Mouse (Mus musculus) olfactory bulb, adult 2 months (tissue): ENCODE measurements around the gene Saa4. TPM values are rescaled to one million over a fixed set of nuclear protein-coding genes. Genes with fewer than 3 reads are reported as not detected.
"Not testable (repeated sequence)": the region's sequence is repeated elsewhere in the genome, so short reads cannot be mapped to it uniquely, and the experiment has no call there.

ENCODE experiments used
- H3K27ac ChIP-seq: fragments of 200-500 bp; 2 replicates; pipeline ENCODE4 v1.5.1; 2012; ENCODE audit warnings: low read depth, low read length; ENCODE audit not compliant: insufficient read depth
- H3K4me1 ChIP-seq: fragments of 200-500 bp; 2 replicates; pipeline ENCODE4 v1.6.1; 2012; ENCODE audit warnings: low read length; ENCODE audit not compliant: control insufficient read depth, insufficient read depth
- H3K4me3 ChIP-seq: fragments of 200-500 bp; 2 replicates; pipeline ENCODE4 v1.5.1; 2012; ENCODE audit warnings: mild to moderate bottlenecking, low read depth, low read length, moderate library complexity; ENCODE audit not compliant: insufficient read depth
- CTCF ChIP-seq: fragments of 200-500 bp; IDR thresholded peaks from 2 replicates; pipeline ENCODE4 v1.5.1; 2012; ENCODE audit warnings: low read depth, mild to moderate bottlenecking, low read length, moderate library complexity; ENCODE audit not compliant: insufficient read depth
- POLR2A ChIP-seq: fragments of 200-500 bp; IDR thresholded peaks from 2 replicates; pipeline ENCODE4 v1.6.1; 2012; ENCODE audit warnings: mild to moderate bottlenecking, low read depth, low read length, moderate library complexity; ENCODE audit not compliant: insufficient read depth
- WGBS: fragments of 180-500 bp; shearing (Covaris S2); methylation state at CpG from one replicate; pipeline ENCODE4 v1.1.7; 2018; 5-methylcytosine and 5-hydroxymethylcytosine counted together
- polyA plus RNA-seq: library from polyadenylated mRNA; stranded (reverse); fragments of >200 nt; gene quantifications from 2 replicates; pipeline ENCODE4 v1.2.4, GENCODE M21; 2012; ENCODE audit warnings: low replicate concordance; ENCODE audit not compliant: missing spikeins, insufficient read depth, insufficient read length

Gene Saa4
- polyA plus RNA-seq, 1 experiment = not detected

- Histone ChIP-seq H3K4me1 (0 out of 2 replicates have a peak, but pooled peaks cover 3% of the 10 kb centered on the region), H3K27ac (no peak overlapping the region), H3K4me3 (no peak overlapping the region)
- WGBS = 80% methylated on average over 3 of the region's 3 CpGs
- TF ChIP-seq CTCF (no peak), POLR2A (no peak)
These were observed 13.4 kb upstream of the Saa4 start for GRCm38 (mm10) chr7:46745816-46746215.

DNA sequence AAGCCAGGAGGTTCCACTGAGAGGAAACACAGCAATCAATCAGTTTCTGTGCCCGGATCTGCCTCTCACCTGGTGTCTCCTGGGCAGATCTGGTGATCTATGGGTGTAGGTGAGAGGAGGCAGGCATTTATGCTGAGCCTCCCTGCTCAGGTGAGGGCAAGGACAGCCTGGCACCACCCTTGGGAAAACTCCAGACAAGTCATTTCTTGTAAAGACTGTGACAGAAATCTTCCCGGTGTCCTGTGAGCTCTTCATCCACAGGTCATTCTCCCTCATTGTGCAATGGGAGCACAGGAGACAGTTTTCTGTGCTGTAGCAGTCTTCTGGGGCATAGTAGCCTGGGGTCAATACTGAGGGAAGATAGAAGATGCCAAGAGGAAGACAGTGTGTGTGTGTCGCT is 10.5 kb upstream of the Saa4 start, which contains the start of gene Saa1:
Gene Saa1, minus strand, starts transcription at position 101 of the 400 bp plus-strand sequence.
- not testable (repeated sequence) for H3K4me1 ChIP-seq, H3K27ac ChIP-seq, H3K4me3 ChIP-seq
- 85% methylated on average over 3 of the region's 3 CpGs for WGBS

GRCm38 (mm10) chr7:46740041-46740440 is 7.6 kb upstream of the Saa4 start:
- H3K27ac ChIP-seq, H3K4me1 ChIP-seq, H3K4me3 ChIP-seq: not testable (repeated sequence)
- 83% methylated on average over 5 of the region's 5 CpGs for WGBS

- 81% methylated on average over 12 of the region's 12 CpGs for WGBS
- Histone ChIP-seq H3K4me1 (no peaks in the 10 kb centered on the region), H3K27ac (no peak overlapping the region), H3K4me3 (no peak overlapping the region)
- TF ChIP-seq CTCF = no peak
- no peak for TF ChIP-seq POLR2A
These were observed 6.4 kb upstream of the Saa4 start for GRCm38 (mm10) chr7:46738561-46739460.

DNA sequence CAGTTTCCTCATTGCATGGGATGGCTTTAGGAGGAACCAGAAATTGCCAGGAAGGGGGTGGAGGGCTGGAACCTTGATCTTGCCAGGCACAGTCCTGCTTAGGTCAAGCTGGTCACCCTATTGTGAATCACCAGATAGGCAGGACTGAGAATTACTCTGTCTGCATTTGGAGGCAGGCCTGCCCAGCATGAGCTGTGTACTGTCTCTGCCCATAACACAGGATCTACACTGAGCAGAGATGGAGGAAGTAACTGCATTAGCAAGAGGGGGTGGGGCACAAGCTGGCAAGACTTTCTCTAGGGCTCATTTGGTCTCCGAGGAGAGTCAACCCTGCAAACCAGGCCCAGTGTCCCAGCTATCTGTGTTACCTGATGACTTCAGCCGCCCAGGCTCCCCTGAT is 2.6 kb upstream of the Saa4 start:
- Histone ChIP-seq H3K4me3 (no peak overlapping the region), H3K4me1 (no peaks in the 10 kb centered on the region), H3K27ac (no peak overlapping the region)
- no peak for TF ChIP-seq CTCF
- no peak for TF ChIP-seq POLR2A
- 84% methylated on average over 2 of the region's 2 CpGs for WGBS

DNA sequence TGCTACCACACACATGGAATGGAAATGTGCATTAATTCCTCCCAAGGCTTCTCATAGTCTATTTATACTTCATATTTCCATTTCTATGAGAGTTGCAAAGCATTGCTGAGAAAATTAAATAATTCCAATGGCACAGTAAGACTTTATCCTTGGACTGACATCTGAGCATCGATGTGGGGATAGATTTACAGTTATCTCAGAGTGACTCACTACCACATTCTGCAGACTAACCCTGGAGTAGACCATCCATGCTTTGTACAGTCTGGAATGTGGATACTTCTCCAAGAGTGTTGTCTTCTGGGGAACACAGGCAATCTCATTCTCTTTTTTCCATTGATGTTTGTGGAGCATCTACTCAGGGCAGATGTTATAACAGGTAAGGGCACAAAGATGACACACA is 4.8 kb downstream of the Saa4 start:
- Histone ChIP-seq H3K27ac (no peak overlapping the region), H3K4me3 (no peak overlapping the region), H3K4me1 (peaks cover 3% of the 10 kb centered on the region; the same call in 1 of the 2 replicates)
- no peak for TF ChIP-seq POLR2A
- no peak for TF ChIP-seq CTCF
- WGBS = 91% methylated on average over 1 of the region's 1 CpGs

DNA sequence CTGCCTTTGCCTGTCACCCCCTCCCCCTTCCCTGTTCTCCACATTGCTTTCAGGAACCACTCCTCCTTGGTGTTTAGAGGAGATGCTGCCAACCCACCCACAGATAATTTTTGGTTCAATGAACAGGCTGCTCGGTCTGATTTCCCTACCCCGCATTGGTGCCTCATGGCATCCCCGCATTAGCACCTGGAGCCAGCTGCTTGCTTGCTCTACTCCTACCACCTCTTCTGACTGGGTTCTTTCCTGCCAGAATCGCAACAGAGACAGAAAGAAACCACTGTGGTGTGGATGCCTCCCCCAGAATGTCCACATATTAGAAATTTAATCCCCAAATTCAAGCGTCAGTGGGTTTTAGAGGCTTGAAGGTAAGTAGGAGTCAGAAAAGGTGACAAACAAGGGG is 8.0 kb downstream of the Saa4 start:
- TF ChIP-seq POLR2A (no peak), CTCF (no peak)
- WGBS = 38% methylated on average over 5 of the region's 5 CpGs
- Histone ChIP-seq H3K4me3 (no peak overlapping the region), H3K4me1 (peaks cover 3% of the 10 kb centered on the region; the same call in 1 of the 2 replicates), H3K27ac (no peak overlapping the region)

GRCm38 (mm10) chr7:46723849-46724248 is 8.6 kb downstream of the Saa4 start:
- WGBS = 87% methylated on average over 3 of the region's 3 CpGs
- Histone ChIP-seq H3K4me1 (peaks cover 3% of the 10 kb centered on the region; the same call in 1 of the 2 replicates), H3K27ac (no peak overlapping the region), H3K4me3 (no peak overlapping the region)
- TF ChIP-seq CTCF (no peak), POLR2A (no peak)

DNA sequence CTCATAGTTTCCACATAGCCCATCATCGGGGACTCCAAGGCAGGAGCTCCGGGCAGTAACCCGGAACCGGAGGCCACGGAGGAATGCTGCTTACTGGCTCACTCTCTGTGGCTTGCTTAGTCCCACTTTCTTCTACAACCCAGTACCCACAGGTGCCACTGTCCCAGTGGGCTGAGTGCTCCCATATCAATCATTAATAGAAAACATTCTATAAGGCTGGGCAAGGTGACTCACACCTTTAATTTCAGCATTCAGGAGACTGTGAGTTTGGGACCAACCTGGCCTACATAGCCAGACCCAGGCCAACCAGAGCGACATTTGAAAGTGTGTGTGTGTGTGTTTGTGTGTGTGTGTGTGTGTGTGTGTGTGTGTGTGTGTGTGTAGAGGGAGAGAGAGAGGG is 9.0 kb downstream of the Saa4 start:
- TF ChIP-seq POLR2A = no peak
- TF ChIP-seq CTCF = no peak
- no peak overlapping the region for H3K4me3 ChIP-seq
- 97% methylated on average over 6 of the region's 6 CpGs for WGBS
- H3K27ac ChIP-seq = no peak overlapping the region
- peaks cover 3% of the 10 kb centered on the region; the same call in 1 of the 2 replicates for H3K4me1 ChIP-seq

- H3K4me3 ChIP-seq = no peak overlapping the region
- TF ChIP-seq CTCF (no peak), POLR2A (no peak)
- WGBS = 75% methylated on average over 9 of the region's 9 CpGs
- no peak overlapping the region for H3K27ac ChIP-seq
- H3K4me1 ChIP-seq = peaks cover 3% of the 10 kb centered on the region; the same call in 1 of the 2 replicates
These were observed 11.9 kb downstream of the Saa4 start for GRCm38 (mm10) chr7:46720460-46720859.
